In the genomic region with DNA sequence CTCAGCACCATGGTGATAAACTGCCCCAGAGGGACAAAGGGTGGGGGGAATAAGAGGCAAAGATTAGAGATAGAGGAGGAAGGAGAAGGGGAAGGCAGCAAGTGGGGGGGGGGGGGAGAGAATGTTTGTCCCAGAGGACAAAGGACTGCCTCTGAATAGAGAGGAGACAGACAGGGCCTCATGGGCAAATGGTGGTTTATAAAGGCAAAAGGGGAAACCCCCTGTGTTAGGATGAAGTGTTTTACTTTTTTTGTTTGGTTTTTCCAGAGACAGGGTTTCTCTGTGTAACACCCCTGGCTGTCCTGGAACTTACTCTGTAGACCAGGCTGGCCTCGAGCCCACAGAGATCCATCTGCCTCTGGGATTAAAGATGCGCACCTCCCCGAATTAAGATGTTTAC, we compare ENCODE assay signal across 16 mouse cellular contexts.
"Had no signal": no experiment of that assay in that cellular context is flagged by ENCODE, and none has a peak within 500 bp of the region (broad histone marks: within the 10 kb centered on the region; RNA-seq: fewer than 3 reads in every experiment).

No protein-coding gene starts in this region.

- H3K36me3 ChIP-seq: neural tube, embryonic 13.5 days; neural tube, embryonic 15.5 days; stomach, embryonic 15.5 days had no signal

- H3K4me2 ChIP-seq: neural tube, embryonic 13.5 days; neural tube, embryonic 15.5 days; stomach, embryonic 15.5 days had no signal

- DNase-seq: retina, postnatal 1 day; right cerebral cortex, adult 18-20 months; right cerebral cortex, postnatal 14 days; right cerebral cortex, postnatal 25 days; right cerebral cortex, postnatal 4 days; spleen, adult 18-20 months; thymus, adult 18-20 months; thymus, adult 2 months; thymus, postnatal 14 days; thymus, postnatal 25 days; thymus, postnatal 36 days; thymus, postnatal 4 days had no signal

- H3K4me1 ChIP-seq: neural tube, embryonic 13.5 days; neural tube, embryonic 15.5 days; stomach, embryonic 15.5 days had no signal

- H3K27ac ChIP-seq: neural tube, embryonic 13.5 days; neural tube, embryonic 15.5 days; stomach, embryonic 15.5 days; stomach, postnatal 0 days had no signal

- H3K27me3 ChIP-seq: neural tube, embryonic 13.5 days; neural tube, embryonic 15.5 days; stomach, embryonic 15.5 days had no signal

- H3K9ac ChIP-seq: neural tube, embryonic 13.5 days; neural tube, embryonic 15.5 days; stomach, embryonic 15.5 days had no signal

- H3K4me3 ChIP-seq: neural tube, embryonic 13.5 days; neural tube, embryonic 15.5 days; stomach, embryonic 15.5 days had no signal

- H3K9me3 ChIP-seq: neural tube, embryonic 13.5 days; neural tube, embryonic 15.5 days; stomach, embryonic 15.5 days had no signal
